Mouse (Mus musculus) left cerebral cortex, postnatal 4 days (tissue): ENCODE data around the gene Diaph2. TPM values are rescaled to one million over a fixed set of nuclear protein-coding genes. Genes with fewer than 3 reads are reported as not detected.
A peak's percentile ranks its signal among the peaks of the same experiment; 100 is the strongest.

ENCODE experiments used
- DNase-seq: peaks from one replicate; pipeline ENCODE4 v3.0.0-alpha.2; 2022
- intact Hi-C: fragments of 180-260 bp; cut with DNase I; formaldehyde crosslinking; loops from one replicate; pipeline ENCODE4 v1.15.1; 2025
- total RNA-seq, 2 experiments: library from RNA; stranded (reverse); gene quantifications; 2 replicates each; pipeline ENCODE4 v1.2.3; 2021

The Diaph2 gene
- total RNA-seq = 10 to 100 TPM; 13.6 to 14.9 TPM

- peak; percentile 68 for DNase-seq
- intact Hi-C loops = no loop called here
Measured at GRCm38 (mm10) chrX:129749571-129750061, at the start of gene Diaph2. TSS of gene Diaph2 (plus strand) at chrX:129749742.

- intact Hi-C loops = no loop called here
- DNase-seq = no peak
Measured at GRCm38 (mm10) chrX:129701634-129702312, 47.8 kb upstream of the Diaph2 start.

- DNase-seq = no peak
Measured at GRCm38 (mm10) chrX:129709656-129710055, 39.9 kb upstream of the Diaph2 start.

GRCm38 (mm10) chrX:129728717-129729220, 20.8 kb upstream of the Diaph2 start:
- no peak for DNase-seq
- intact Hi-C loops = no loop called here

More at GRCm38 (mm10) chrX:129709656-129710055, 39.9 kb upstream of the Diaph2 start:
- intact Hi-C loops = no loop called here

- intact Hi-C loops = no loop called here
Measured at GRCm38 (mm10) chrX:129736562-129736961, 13.0 kb upstream of the Diaph2 start.

GRCm38 (mm10) chrX:129739226-129739625, 10.3 kb upstream of the Diaph2 start:
- intact Hi-C loops = no loop called here
- no peak for DNase-seq

More at GRCm38 (mm10) chrX:129736562-129736961, 13.0 kb upstream of the Diaph2 start:
- no peak for DNase-seq

GRCm38 (mm10) chrX:129742981-129743380, 6.6 kb upstream of the Diaph2 start:
- intact Hi-C loops = no loop called here
- no peak for DNase-seq

- DNase-seq = no peak
Measured at GRCm38 (mm10) chrX:129745976-129746375, 3.6 kb upstream of the Diaph2 start.

GRCm38 (mm10) chrX:129749102-129749501, 440 bp upstream of the Diaph2 start:
- intact Hi-C loops = no loop called here
- no peak for DNase-seq

More at GRCm38 (mm10) chrX:129745976-129746375, 3.6 kb upstream of the Diaph2 start:
- intact Hi-C loops = no loop called here

GRCm38 (mm10) chrX:129750094-129750569, 590 bp downstream of the Diaph2 start:
- DNase-seq = peak; percentile 4
- intact Hi-C loops = no loop called here

GRCm38 (mm10) chrX:129750606-129751005, 1.1 kb downstream of the Diaph2 start:
- intact Hi-C loops = no loop called here

GRCm38 (mm10) chrX:129756606-129757005, 7.1 kb downstream of the Diaph2 start:
- intact Hi-C loops = no loop called here
- no peak for DNase-seq

More at GRCm38 (mm10) chrX:129750606-129751005, 1.1 kb downstream of the Diaph2 start:
- DNase-seq = no peak

GRCm38 (mm10) chrX:129762649-129763048, 13.1 kb downstream of the Diaph2 start:
- no peak for DNase-seq
- intact Hi-C loops = no loop called here

GRCm38 (mm10) chrX:129765378-129765777, 15.8 kb downstream of the Diaph2 start:
- intact Hi-C loops = no loop called here
- DNase-seq = no peak

GRCm38 (mm10) chrX:129766811-129767210, 17.3 kb downstream of the Diaph2 start:
- intact Hi-C loops = no loop called here

GRCm38 (mm10) chrX:129770625-129771024, 21.1 kb downstream of the Diaph2 start:
- no peak for DNase-seq

More at GRCm38 (mm10) chrX:129766811-129767210, 17.3 kb downstream of the Diaph2 start:
- no peak for DNase-seq

GRCm38 (mm10) chrX:129773556-129774255, 24.2 kb downstream of the Diaph2 start:
- DNase-seq = no peak

More at GRCm38 (mm10) chrX:129770625-129771024, 21.1 kb downstream of the Diaph2 start:
- intact Hi-C loops = no loop called here

GRCm38 (mm10) chrX:129774478-129774877, 24.9 kb downstream of the Diaph2 start:
- no peak for DNase-seq
- intact Hi-C loops = no loop called here

More at GRCm38 (mm10) chrX:129773556-129774255, 24.2 kb downstream of the Diaph2 start:
- intact Hi-C loops = no loop called here

- intact Hi-C loops = no loop called here
- DNase-seq = no peak
Measured at GRCm38 (mm10) chrX:129776761-129777160, 27.2 kb downstream of the Diaph2 start.

GRCm38 (mm10) chrX:129777404-129777962, 27.9 kb downstream of the Diaph2 start:
- intact Hi-C loops = no loop called here
- DNase-seq = no peak

- intact Hi-C loops = no loop called here
- DNase-seq = no peak
Measured at GRCm38 (mm10) chrX:129781844-129782243, 32.3 kb downstream of the Diaph2 start.
